Mouse (Mus musculus) midbrain, postnatal 0 days (tissue): ENCODE measurements around the gene Saa1. TPM values are rescaled to one million over a fixed set of nuclear protein-coding genes. Genes with fewer than 3 reads are reported as not detected.
"Not testable (repeated sequence)": the region's sequence is repeated elsewhere in the genome, so short reads cannot be mapped to it uniquely, and the experiment has no call there.

Experiments used
- ATAC-seq: fragments of 200-750 bp; cut with Nextera tagmentation; 2 replicates; pipeline ENCODE4 v1.8.0; 2017; ENCODE audit warnings: moderate number of reproducible peaks, mild to moderate bottlenecking, moderate TSS enrichment, moderate library complexity; ENCODE audit not compliant: low FRiP score
- DNase-seq: peaks from one replicate; pipeline ENCODE4 v3.0.0-alpha.2; 2015; ENCODE audit warnings: low spot score
- H3K27ac ChIP-seq: fragments of 300-500 bp; sonication (generic); 2 replicates; pipeline ENCODE4 v1.5.1; 2014; ENCODE audit warnings: low read depth, mild to moderate bottlenecking, low read length, mixed read lengths
- H3K27me3 ChIP-seq: fragments of 300-500 bp; sonication (generic); 2 replicates; pipeline ENCODE4 v1.6.1; 2014; ENCODE audit warnings: low read length, control low read depth, mixed read lengths; ENCODE audit not compliant: insufficient read depth
- H3K36me3 ChIP-seq: fragments of 300-500 bp; sonication (generic); 2 replicates; pipeline ENCODE4 v1.6.1; 2014; ENCODE audit warnings: low read length, control low read depth, mixed read lengths; ENCODE audit not compliant: insufficient read depth
- H3K4me1 ChIP-seq: fragments of 300-500 bp; sonication (generic); 2 replicates; pipeline ENCODE4 v1.6.1; 2014; ENCODE audit warnings: mild to moderate bottlenecking, control low read depth, antibody characterized with exemption, low read length, mixed read lengths; ENCODE audit not compliant: insufficient read depth
- H3K4me2 ChIP-seq: fragments of 300-500 bp; sonication (generic); 2 replicates; pipeline ENCODE4 v1.6.1; 2014; ENCODE audit warnings: low read depth, mild to moderate bottlenecking, low read length, mixed read lengths; ENCODE audit not compliant: poor library complexity, severe bottlenecking
- H3K4me3 ChIP-seq: fragments of 300-500 bp; sonication (generic); 2 replicates; pipeline ENCODE4 v1.5.1; 2014; ENCODE audit warnings: low read depth, mild to moderate bottlenecking, low read length, moderate library complexity
- H3K9ac ChIP-seq: fragments of 300-500 bp; sonication (generic); replicated peaks from 2 replicates; pipeline ENCODE4 v1.6.1; 2014; ENCODE audit warnings: mild to moderate bottlenecking, low read length, moderate library complexity, mixed read lengths; ENCODE audit not compliant: poor library complexity, severe bottlenecking
- H3K9me3 ChIP-seq: fragments of 300-500 bp; sonication (generic); 2 replicates; pipeline ENCODE4 v1.6.1; 2016; ENCODE audit warnings: low read length, control low read depth
- CTCF ChIP-seq: IDR thresholded peaks from 2 replicates; pipeline ENCODE4 v1.5.1; 2016; ENCODE audit warnings: antibody characterized with exemption, mild to moderate bottlenecking
- WGBS: fragments of 180-500 bp; shearing (Covaris S2); extraction: QIAGEN DNeasy Blood & Tissue Kit; methylation state at CpG from one replicate; pipeline ENCODE4 v1.1.7; 2014; 5-methylcytosine and 5-hydroxymethylcytosine counted together
- polyA plus RNA-seq: library from polyadenylated mRNA; unstranded; fragments of >200 nt; fragmentation: Nextera tagmentation; extraction: Ambion mirVana; gene quantifications from 2 replicates; pipeline ENCODE4 v1.2.1, GENCODE M21; 2015
- total RNA-seq: library from RNA; depleted of rRNA; stranded (reverse); fragments of >200 nt; gene quantifications from 2 replicates; pipeline ENCODE4 v1.2.3, GENCODE M21; 2014

Saa1 gene
- total and polyA plus RNA-seq, 2 experiments from 2014 or later = 0.28 TPM; not detected in 1

DNA sequence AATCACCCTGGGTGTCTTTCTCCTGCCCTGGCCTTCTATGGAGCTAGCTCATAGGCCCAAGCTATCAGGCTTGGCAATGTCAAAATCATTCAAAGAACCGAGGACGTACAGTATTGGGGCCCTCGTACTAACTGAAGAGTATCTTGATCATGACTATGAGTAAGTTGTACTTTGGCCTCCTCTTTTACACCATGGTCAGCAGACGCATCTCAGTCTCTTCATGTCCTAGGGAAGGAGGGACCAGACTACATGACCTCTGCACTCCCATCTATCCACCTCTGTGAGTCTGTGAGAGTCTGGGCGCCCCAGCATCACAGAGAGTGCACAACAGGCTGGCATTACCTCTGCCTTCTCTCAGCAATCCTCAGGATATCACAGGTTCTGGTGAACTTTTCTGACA lies 19.8 kb upstream of the Saa1 start:
- no peak for TF ChIP-seq CTCF
- peaks cover 56% of the 10 kb centered on the region for H3K36me3 ChIP-seq

DNA sequence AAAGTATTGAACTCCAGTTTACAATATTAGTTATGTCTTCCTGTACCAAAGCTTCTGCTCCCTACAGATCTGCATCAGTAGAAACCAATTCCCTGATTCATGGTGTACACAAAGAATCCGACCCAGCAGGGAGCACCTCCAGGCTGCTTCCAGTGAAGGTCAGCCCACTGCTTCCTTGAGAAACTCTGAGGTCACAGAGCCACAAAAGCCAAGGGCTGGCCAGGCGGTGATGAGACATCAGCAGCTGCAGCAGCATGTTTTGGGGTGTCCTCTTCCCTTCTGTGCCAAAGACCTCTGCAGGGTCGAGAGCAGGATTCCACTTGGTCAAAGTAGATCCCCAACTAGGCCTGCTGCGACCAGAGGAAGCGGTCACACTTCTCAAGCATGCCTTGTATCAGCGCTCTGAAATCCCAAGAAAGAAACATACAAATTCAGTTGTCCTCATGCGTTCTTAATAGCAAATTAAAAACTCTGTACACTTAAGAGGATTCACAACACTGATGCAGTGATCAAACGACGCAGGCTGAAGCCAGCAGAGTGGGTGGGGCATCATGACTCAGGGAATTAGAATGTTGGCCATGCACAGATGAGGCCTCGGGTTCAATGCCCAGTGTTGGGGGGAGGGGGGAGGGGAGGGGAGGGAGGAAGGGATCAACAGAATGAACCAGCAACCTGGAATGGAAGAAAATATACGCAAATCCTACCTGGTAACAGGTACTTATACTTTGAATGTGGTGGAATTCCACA lies 18.4 kb upstream of the Saa1 start:
- ATAC-seq (no peak), DNase-seq (no peak)
- Histone ChIP-seq H3K9me3 (no peaks in the 10 kb centered on the region), H3K27me3 (no peaks in the 10 kb centered on the region), H3K27ac (no peak overlapping the region), H3K4me1 (no peaks in the 10 kb centered on the region), H3K36me3 (peaks cover 48% of the 10 kb centered on the region), H3K4me3 (no peak overlapping the region), H3K4me2 (no peak overlapping the region), H3K9ac (no peak overlapping the region)
- no peak for TF ChIP-seq CTCF
- 78% methylated on average over 11 of the region's 11 CpGs for WGBS

More for the DNA sequence above, 19.8 kb upstream of the Saa1 start:
- no peak for ATAC-seq
- Histone ChIP-seq H3K27ac (no peak overlapping the region), H3K4me2 (no peak overlapping the region), H3K9ac (no peak overlapping the region), H3K9me3 (no peaks in the 10 kb centered on the region), H3K4me1 (no peaks in the 10 kb centered on the region), H3K4me3 (no peak overlapping the region), H3K27me3 (no peaks in the 10 kb centered on the region)
- 97% methylated on average over 5 of the region's 5 CpGs for WGBS
- DNase-seq = no peak

DNA sequence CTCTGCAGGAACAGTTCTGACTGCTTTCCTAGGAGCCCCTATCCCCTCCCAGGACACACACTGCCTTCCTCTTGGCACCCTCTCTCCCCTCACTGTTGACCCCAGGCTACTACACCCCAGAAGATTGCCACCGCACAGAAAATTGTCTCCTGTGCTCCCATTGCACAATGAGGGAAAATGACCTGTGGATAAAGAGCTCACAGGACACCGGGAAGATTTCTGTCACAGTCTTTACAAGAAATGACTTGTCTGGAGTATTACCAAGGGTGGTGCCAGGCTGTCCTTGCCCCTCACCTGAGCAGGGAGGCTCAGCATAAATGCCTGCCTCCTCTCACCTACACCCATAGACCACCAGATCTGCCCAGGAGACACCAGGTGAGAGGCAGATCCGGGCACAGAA lies 8.7 kb upstream of the Saa1 start, which contains the start of gene Saa2:
Gene Saa2 (plus strand): TSS at position 301 of the 400 bp plus-strand sequence.
- H3K36me3 ChIP-seq = no peaks in the 10 kb centered on the region
- H3K4me1 ChIP-seq = no peaks in the 10 kb centered on the region
- H3K27me3 ChIP-seq = no peaks in the 10 kb centered on the region
- H3K9ac ChIP-seq = no peak within 1 kb of the TSS
- no peak within 1 kb of the TSS for H3K4me3 ChIP-seq
- ATAC-seq (no peak), DNase-seq (no peak)
- no peak within 1 kb of the TSS for H3K27ac ChIP-seq
- no peaks in the 10 kb centered on the region for H3K9me3 ChIP-seq
- 78% methylated on average over 3 of the region's 3 CpGs for WGBS
- no peak within 1 kb of the TSS for H3K4me2 ChIP-seq
- no peak for TF ChIP-seq CTCF

DNA sequence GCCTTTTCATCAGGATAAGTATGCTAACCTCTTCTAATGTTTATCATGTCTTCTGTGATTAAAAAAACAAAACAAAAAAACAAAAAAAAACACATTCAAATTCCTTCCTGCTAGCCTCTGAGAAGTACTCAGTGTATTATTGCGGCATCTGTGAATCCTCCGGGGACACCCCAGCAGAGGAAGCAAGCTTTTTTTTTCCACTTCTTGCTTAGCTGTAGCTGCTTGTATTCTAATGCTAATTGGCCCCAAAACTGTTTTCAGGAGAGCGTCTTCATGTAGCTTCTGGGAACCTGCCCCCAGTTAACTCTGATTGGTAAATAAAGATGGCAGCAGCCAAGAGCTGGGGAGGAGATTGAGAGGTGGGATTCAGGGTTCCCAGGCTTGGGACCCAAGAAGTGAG lies 5.7 kb upstream of the Saa1 start:
- no peak overlapping the region for H3K27ac ChIP-seq
- no peak overlapping the region for H3K4me3 ChIP-seq
- no peaks in the 10 kb centered on the region for H3K27me3 ChIP-seq
- no peaks in the 10 kb centered on the region for H3K9me3 ChIP-seq
- no peak for DNase-seq
- 28% methylated on average over 3 of the region's 3 CpGs for WGBS
- H3K36me3 ChIP-seq = no peaks in the 10 kb centered on the region
- H3K9ac ChIP-seq = no peak overlapping the region
- TF ChIP-seq CTCF = no peak
- no peaks in the 10 kb centered on the region for H3K4me1 ChIP-seq
- ATAC-seq = no peak
- no peak overlapping the region for H3K4me2 ChIP-seq

DNA sequence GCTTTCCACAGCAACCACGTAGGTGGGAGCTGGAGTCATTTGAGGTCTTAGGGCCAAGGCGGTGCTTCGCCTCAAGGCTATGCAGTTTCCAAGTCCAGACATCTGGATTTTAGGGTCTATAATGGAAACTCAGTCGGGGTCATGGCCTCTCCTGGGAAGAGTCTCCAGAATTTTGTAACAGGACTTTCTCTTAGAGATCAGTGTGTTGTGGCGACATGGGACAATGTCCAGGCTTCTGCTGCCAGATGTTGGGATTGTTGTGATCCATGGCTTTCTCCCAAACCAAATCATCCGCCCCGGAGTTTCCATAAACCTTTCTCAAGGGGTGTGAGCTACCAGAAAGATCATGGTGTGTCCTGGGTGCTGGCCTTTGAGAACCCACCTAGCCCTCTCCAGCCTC lies 3.6 kb upstream of the Saa1 start:
- Histone ChIP-seq H3K4me3 (no peak overlapping the region), H3K27me3 (no peaks in the 10 kb centered on the region), H3K9me3 (no peaks in the 10 kb centered on the region), H3K27ac (no peak overlapping the region), H3K36me3 (no peaks in the 10 kb centered on the region), H3K4me1 (no peaks in the 10 kb centered on the region), H3K9ac (no peak overlapping the region), H3K4me2 (no peak overlapping the region)
- ATAC-seq (no peak), DNase-seq (no peak)
- WGBS = 93% methylated on average over 7 of the region's 7 CpGs
- no peak for TF ChIP-seq CTCF

DNA sequence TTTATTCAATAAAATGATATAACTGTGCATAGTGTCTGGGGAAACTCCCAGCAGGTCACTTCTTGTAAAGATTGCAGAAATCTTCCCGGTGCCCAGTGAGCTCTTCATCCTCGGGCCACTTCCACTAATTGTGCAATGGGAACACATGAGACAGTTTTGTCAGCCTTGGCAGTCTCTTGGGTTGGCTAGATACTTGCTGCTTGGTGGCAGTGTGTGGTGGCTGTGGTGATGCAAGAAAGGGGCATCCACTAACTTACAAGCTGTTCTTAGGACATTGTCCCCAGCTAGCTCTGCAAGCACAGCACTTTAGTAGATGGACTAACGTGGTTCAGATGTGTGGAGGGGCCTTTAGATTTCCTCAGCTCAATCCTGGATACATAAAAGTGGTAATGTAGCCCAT lies 3.0 kb upstream of the Saa1 start:
- ATAC-seq (no peak), DNase-seq (no peak)
- TF ChIP-seq CTCF = no peak
- 81% methylated on average over 3 of the region's 3 CpGs for WGBS
- Histone ChIP-seq H3K4me3 (no peak overlapping the region), H3K9me3 (no peaks in the 10 kb centered on the region), H3K27me3 (no peaks in the 10 kb centered on the region), H3K4me1 (no peaks in the 10 kb centered on the region), H3K4me2 (no peak overlapping the region), H3K27ac (no peak overlapping the region), H3K36me3 (no peaks in the 10 kb centered on the region), H3K9ac (no peak overlapping the region)

DNA sequence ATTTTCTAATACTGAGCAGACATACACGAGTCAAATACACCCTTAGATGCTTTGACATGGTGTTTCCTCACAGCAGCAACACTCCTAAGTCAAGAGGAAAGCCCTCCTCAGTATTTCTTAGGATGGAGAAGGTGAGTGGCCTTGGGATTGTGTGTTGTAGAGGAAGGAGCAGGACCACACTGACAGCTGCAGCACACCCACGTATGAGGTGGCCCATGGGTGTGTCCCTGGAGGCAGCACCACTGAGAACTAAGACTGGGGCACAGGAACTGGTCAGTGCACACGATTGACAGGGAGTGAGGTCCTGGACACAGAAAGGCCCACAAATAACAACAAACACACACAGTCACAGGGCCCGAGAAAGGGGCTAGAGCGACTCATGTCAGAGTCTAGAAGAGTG lies 2.7 kb downstream of the Saa1 start:
- H3K4me1 ChIP-seq, ATAC-seq, H3K27me3 ChIP-seq, H3K9ac ChIP-seq, H3K4me3 ChIP-seq, H3K9me3 ChIP-seq, H3K27ac ChIP-seq, H3K36me3 ChIP-seq, DNase-seq, H3K4me2 ChIP-seq: not testable (repeated sequence)
- 77% methylated on average over 5 of the region's 5 CpGs for WGBS
